Mouse (Mus musculus) liver, adult 2 months (tissue): ENCODE data around the gene Ttc38. TPM values are rescaled to one million over a fixed set of nuclear protein-coding genes. Genes with fewer than 3 reads are reported as not detected.

Source experiments
- DNase-seq: peaks from one replicate; pipeline ENCODE4 v3.0.0-alpha.2; 2011; ENCODE audit warnings: low read depth, low spot score; ENCODE audit errors: extremely low read depth
- H3K27ac ChIP-seq: fragments of 200-500 bp; replicated peaks from 2 replicates; pipeline ENCODE4 v1.5.1; 2012; ENCODE audit warnings: low read depth, mild to moderate bottlenecking, control low read depth, inconsistent platforms, low read length; ENCODE audit not compliant: insufficient read depth
- H3K27me3 ChIP-seq: fragments of 200-500 bp; 2 replicates; pipeline ENCODE4 v1.6.1; 2012; ENCODE audit warnings: mild to moderate bottlenecking, moderate library complexity, low read length, inconsistent platforms; ENCODE audit not compliant: control insufficient read depth, insufficient read depth
- H3K36me3 ChIP-seq: fragments of 200-500 bp; 2 replicates; pipeline ENCODE4 v1.6.1; 2012; ENCODE audit warnings: low read length, inconsistent platforms; ENCODE audit not compliant: control insufficient read depth, insufficient read depth
- H3K4me1 ChIP-seq: fragments of 200-500 bp; 2 replicates; pipeline ENCODE4 v1.6.1; 2011; ENCODE audit warnings: low read length; ENCODE audit not compliant: control insufficient read depth, insufficient read depth
- H3K4me3 ChIP-seq: fragments of 200-500 bp; 2 replicates; pipeline ENCODE4 v1.5.1; 2011; ENCODE audit warnings: low read depth, mild to moderate bottlenecking, control low read depth, low read length, moderate library complexity; ENCODE audit not compliant: insufficient read depth
- H3K79me2 ChIP-seq: fragments of 200-500 bp; 2 replicates; pipeline ENCODE4 v1.6.1; 2012; ENCODE audit warnings: inconsistent platforms, mild to moderate bottlenecking, low read length, moderate library complexity; ENCODE audit not compliant: control insufficient read depth, insufficient read depth
- H3K9ac ChIP-seq: fragments of 200-500 bp; 2 replicates; pipeline ENCODE4 v1.6.1; 2012; ENCODE audit warnings: low read depth, mild to moderate bottlenecking, control low read depth, inconsistent platforms, low read length
- CTCF ChIP-seq: fragments of 200-500 bp; IDR thresholded peaks from 2 replicates; pipeline ENCODE4 v1.5.1; 2011; ENCODE audit warnings: low read depth, low read length, control low read depth
- POLR2A ChIP-seq: fragments of 200-500 bp; IDR thresholded peaks from 2 replicates; pipeline ENCODE4 v1.6.1; 2011; ENCODE audit warnings: low read length, control low read depth; ENCODE audit not compliant: insufficient read depth; ENCODE audit errors: extremely low read depth
- WGBS: fragments of 180-500 bp; shearing (Covaris S2); methylation state at CpG from one replicate; pipeline ENCODE4 v1.1.7; 2018; 5-methylcytosine and 5-hydroxymethylcytosine counted together
- polyA plus RNA-seq: library from polyadenylated mRNA; depleted of rRNA; stranded (reverse); fragments of >200 nt; gene quantifications from 2 replicates; pipeline ENCODE4 v1.2.3, GENCODE M21; 2012
- total RNA-seq: library from RNA; depleted of rRNA; stranded (reverse); fragments of >200 nt; gene quantifications from 2 replicates; pipeline ENCODE4 v1.2.3, GENCODE M21; 2014

Ttc38 gene
- total and polyA plus RNA-seq, 2 experiments: 19.1 to 52.4 TPM

DNA sequence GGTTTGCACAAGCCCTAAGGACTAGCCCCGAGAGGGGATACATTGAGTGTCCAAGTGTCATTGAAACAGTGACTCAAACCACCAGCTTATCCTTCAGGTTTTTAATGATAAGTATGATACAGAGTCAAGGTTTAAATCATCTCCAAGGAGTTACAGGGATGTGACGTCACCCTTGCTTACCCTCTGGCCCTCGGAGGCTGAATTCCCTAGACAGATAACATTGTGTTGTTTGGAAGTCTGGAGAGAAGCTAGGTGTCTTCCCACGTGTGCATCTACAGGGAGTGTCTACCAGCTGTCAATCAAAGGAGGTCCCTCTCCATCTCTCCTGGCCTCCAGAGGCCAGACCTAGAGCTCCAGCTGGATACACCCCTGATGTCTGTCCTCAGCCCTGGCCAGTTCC lies 25.2 kb upstream of the Ttc38 start:
- Histone ChIP-seq H3K36me3 (peaks cover 26% of the 10 kb centered on the region), H3K9ac (no peak overlapping the region), H3K27me3 (no peaks in the 10 kb centered on the region), H3K4me3 (no peak overlapping the region), H3K79me2 (no peaks in the 10 kb centered on the region), H3K27ac (no peak overlapping the region), H3K4me1 (peaks cover 8% of the 10 kb centered on the region)
- DNase-seq: no peak
- TF ChIP-seq CTCF (no peak), POLR2A (no peak)
- WGBS: 34% methylated on average over 4 of the region's 4 CpGs

- peaks cover 8% of the 10 kb centered on the region for H3K4me1 ChIP-seq
- H3K27me3 ChIP-seq: no peaks in the 10 kb centered on the region
- H3K4me3 ChIP-seq: no peak overlapping the region
- peaks cover 21% of the 10 kb centered on the region for H3K36me3 ChIP-seq
- WGBS: 64% methylated on average over 4 of the region's 4 CpGs
- no peak for TF ChIP-seq POLR2A
- no peak for TF ChIP-seq CTCF
- no peak overlapping the region for H3K27ac ChIP-seq
- no peaks in the 10 kb centered on the region for H3K79me2 ChIP-seq
- no peak for DNase-seq
- H3K9ac ChIP-seq: no peak overlapping the region
Observed at GRCm38 (mm10) chr15:85807404-85807803, 24.7 kb upstream of the Ttc38 start.

DNA sequence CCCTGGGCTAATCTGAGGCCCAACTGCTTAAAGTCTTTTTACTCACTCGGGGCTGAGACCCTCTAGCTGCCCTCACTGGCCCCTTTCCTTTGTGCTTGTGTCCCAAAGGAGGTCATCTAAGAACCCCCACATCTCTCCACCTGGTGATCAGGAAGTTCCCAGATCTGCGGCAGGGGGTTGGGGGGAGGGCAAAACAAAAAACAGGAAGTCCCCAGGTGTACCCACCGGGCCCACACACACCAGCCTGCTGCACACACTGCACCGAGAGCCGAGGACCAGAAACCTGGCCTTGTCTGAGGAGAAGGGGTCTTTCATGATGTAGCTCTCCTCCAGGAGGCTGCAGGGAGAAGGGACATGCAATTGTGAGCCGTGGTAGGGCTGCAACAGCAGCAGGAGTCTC lies 24.1 kb upstream of the Ttc38 start:
- TF ChIP-seq CTCF (no peak), POLR2A (no peak)
- Histone ChIP-seq H3K27me3 (no peaks in the 10 kb centered on the region), H3K79me2 (no peaks in the 10 kb centered on the region), H3K27ac (no peak overlapping the region; the same call in 1 of the 2 replicates), H3K9ac (no peak overlapping the region), H3K4me3 (no peak overlapping the region), H3K36me3 (peaks cover 16% of the 10 kb centered on the region), H3K4me1 (peaks cover 8% of the 10 kb centered on the region)
- WGBS: 57% methylated on average over 6 of the region's 6 CpGs
- no peak for DNase-seq

DNA sequence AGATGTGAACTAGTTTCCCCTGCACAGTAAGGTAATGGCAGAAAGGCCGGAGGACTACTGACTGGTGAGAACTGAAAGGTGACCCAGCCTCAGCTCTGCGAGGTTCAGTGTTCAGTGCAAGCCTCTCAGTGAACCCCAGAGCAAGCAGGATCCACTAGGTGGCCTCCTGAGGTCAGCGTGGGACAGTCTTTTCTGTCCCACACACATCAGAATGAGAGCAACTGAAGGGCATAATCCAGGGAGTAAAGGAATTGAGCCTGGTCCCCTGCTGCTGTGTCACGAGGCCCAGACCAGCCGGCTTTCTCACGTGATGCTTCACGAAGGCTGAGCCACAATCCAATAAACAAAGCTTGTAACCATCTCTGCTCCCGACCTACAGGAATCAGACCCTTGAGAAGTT lies 23.7 kb upstream of the Ttc38 start:
- Histone ChIP-seq H3K4me3 (no peak overlapping the region), H3K79me2 (no peaks in the 10 kb centered on the region), H3K27ac (no peak overlapping the region; the same call in 1 of the 2 replicates), H3K9ac (no peak overlapping the region), H3K36me3 (peaks cover 12% of the 10 kb centered on the region), H3K27me3 (no peaks in the 10 kb centered on the region), H3K4me1 (peaks cover 8% of the 10 kb centered on the region)
- 34% methylated on average over 8 of the region's 8 CpGs for WGBS
- TF ChIP-seq CTCF (peak; percentile 50; the same call in 1 of the 2 replicates), POLR2A (no peak)
- DNase-seq: peak; percentile 62

DNA sequence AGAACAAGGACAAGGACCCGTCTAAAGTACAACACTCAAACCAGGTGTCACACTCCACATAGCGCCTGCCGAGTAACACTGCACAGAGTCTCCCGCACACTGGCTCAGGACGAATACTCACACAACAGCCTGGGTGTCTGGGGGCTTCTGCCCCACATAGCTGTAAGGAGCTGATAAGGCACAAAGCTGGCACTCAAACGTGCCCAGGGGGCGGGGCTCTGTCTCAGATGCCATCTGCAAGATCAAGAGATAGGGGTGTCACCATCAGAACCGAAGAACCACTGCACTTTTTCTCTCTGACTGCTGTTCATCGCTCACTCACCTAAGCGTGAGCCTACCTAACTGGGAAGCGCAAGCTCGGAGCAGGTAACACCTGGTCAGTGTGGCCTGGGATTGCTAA lies 23.0 kb upstream of the Ttc38 start:
- Histone ChIP-seq H3K27me3 (no peaks in the 10 kb centered on the region), H3K9ac (no peak overlapping the region), H3K4me3 (no peak overlapping the region), H3K36me3 (peaks cover 9% of the 10 kb centered on the region), H3K79me2 (no peaks in the 10 kb centered on the region), H3K4me1 (peaks cover 8% of the 10 kb centered on the region), H3K27ac (no peak overlapping the region)
- WGBS: 79% methylated on average over 12 of the region's 12 CpGs
- no peak for TF ChIP-seq CTCF
- TF ChIP-seq POLR2A: no peak
- no peak for DNase-seq

DNA sequence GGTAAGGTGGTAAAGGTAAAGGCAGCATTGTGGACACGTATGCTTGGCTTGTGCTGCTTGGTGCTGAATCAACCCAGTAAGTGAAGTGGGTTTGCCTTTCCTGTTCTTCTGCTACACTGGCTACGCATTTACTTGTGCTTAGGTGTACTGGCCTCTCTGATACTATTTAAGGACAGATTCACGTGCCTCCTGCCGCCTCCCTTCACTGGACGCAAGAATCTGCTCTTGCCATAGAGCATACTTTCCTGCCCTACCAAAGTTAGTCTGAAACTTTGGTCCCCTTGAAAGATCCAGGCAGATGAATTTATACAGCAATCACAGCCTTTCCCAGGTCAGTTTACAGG lies 21.7 kb upstream of the Ttc38 start:
- WGBS: 32% methylated on average over 5 of the region's 5 CpGs
- H3K4me3 ChIP-seq: no peak overlapping the region
- no peaks in the 10 kb centered on the region for H3K27me3 ChIP-seq
- TF ChIP-seq CTCF (no peak), POLR2A (no peak)
- H3K4me1 ChIP-seq: peaks cover 8% of the 10 kb centered on the region
- H3K36me3 ChIP-seq: 0 out of 2 replicates have a peak, but pooled peaks cover 1% of the 10 kb centered on the region
- peak overlapping the region; percentile 79 for H3K9ac ChIP-seq
- no peak for DNase-seq
- no peaks in the 10 kb centered on the region for H3K79me2 ChIP-seq
- H3K27ac ChIP-seq: peak overlapping the region; percentile 75
